Mouse (Mus musculus) hindbrain, embryonic 16.5 days (tissue): ENCODE measurements around the gene Rnf181. TPM values are rescaled to one million over a fixed set of nuclear protein-coding genes. Genes with fewer than 3 reads are reported as not detected.

Source experiments
- polyA plus RNA-seq: library from polyadenylated mRNA; unstranded; fragments of >200 nt; fragmentation: Nextera tagmentation; extraction: Ambion mirVana; gene quantifications from 2 replicates; pipeline ENCODE4 v1.2.1, GENCODE M21; 2015

Rnf181 gene
- polyA plus RNA-seq, 1 experiment from 2014 or later = 137 TPM

Other genes with a start within 250 kb of the Rnf181 start
- gene Atoh8, start 131.4 kb downstream of the Rnf181 start, polyA plus RNA-seq = 3.9 and 4.7 TPM in 2 replicates
- 0.61 and 0.70 TPM in 2 replicates for gene Sftpb, start 62.3 kb downstream of the Rnf181 start, polyA plus RNA-seq
- gene Usp39, start 21.8 kb downstream of the Rnf181 start, polyA plus RNA-seq = 34.2 and 40.3 TPM in 2 replicates
- gene 0610030E20Rik, start 19.6 kb downstream of the Rnf181 start, polyA plus RNA-seq = 16.9 and 17.3 TPM in 2 replicates
- 22.1 and 22.9 TPM in 2 replicates for gene Tmem150a, start 11.5 kb downstream of the Rnf181 start, polyA plus RNA-seq
- 16.2 and 20.1 TPM in 2 replicates for gene Vamp5, start 13.5 kb upstream of the Rnf181 start, polyA plus RNA-seq
- gene Vamp8, start 23.7 kb upstream of the Rnf181 start, polyA plus RNA-seq = 28.5 and 29.4 TPM in 2 replicates
- gene Ggcx, start 47.4 kb upstream of the Rnf181 start, polyA plus RNA-seq = 15.8 and 18.5 TPM in 2 replicates
- gene Mat2a, start 72.6 kb upstream of the Rnf181 start, polyA plus RNA-seq = 300 and 327 TPM in 2 replicates
- gene Sh2d6, start 154.8 kb upstream of the Rnf181 start, polyA plus RNA-seq = 0.29 and 0.36 TPM in 2 replicates
- gene Capg, start 177.4 kb upstream of the Rnf181 start, polyA plus RNA-seq = 9.0 and 10.2 TPM in 2 replicates
- 17.3 and 18.7 TPM in 2 replicates for gene Elmod3, start 231.5 kb upstream of the Rnf181 start, polyA plus RNA-seq
- gene Retsat, start 231.5 kb upstream of the Rnf181 start, polyA plus RNA-seq = 7.0 and 8.4 TPM in 2 replicates